In the genomic region with DNA sequence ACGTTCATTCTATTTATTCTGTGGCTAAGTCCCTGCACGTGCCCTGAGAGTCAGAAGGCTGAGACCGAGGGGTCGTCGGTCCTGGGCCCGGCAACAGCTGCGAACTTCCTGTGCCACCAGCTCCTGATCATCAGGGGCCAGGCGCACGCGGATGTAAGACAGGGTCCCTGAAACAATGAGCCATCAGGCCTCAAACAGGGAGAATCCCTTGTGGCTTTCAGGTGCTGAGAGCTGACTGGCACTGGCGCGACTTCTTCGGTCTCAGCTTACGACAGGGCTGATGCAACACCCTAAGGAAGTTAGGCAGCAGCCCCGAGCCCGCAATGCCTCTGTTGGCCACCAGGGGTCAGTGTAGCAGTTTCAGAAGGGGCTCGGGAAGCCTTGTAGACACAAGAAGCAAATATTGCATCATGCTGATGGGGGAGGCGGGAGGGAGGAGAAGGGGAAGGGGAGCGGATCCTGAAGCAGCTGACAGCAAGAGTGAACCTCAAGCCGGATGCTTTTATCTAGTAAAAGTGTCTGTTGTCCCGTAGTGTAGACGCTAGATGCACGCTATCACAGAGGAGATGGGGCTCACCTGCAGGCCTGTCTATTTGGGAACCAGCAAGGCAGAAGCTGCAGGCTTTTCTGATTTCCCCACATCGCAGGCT, we compare ENCODE assay signal across 8 mouse cellular contexts. TPM values are rescaled to one million over a fixed set of nuclear protein-coding genes. Genes with fewer than 3 reads are reported as not detected.
DNase-seq lines count a peak whose midpoint lies in the region; ATAC-seq and TF ChIP-seq lines count a peak whose summit lies in the region.

No protein-coding gene starts in this region.

- peak overlapping the region; percentile 65; the same call in 1 of the 2 replicates for H3K4me3 ChIP-seq in G1E (ENCODE audit: low read depth, low read length)
- H3K4me3 ChIP-seq in forebrain, postnatal 0 days (ENCODE audit: low read depth, low read length): 0 out of 2 replicates have a peak overlapping the region, but pooled peaks have one; percentile 3
- peak overlapping the region; percentile 31 for H3K4me3 ChIP-seq in lung, embryonic 16.5 days (ENCODE audit: low read length)

- TF ChIP-seq CTCF in G1E (IDR thresholded peaks at IDR 0.05; ENCODE audit: low read depth, low read length): peak; percentile 98
- TF ChIP-seq CTCF in forebrain, postnatal 0 days (IDR thresholded peaks at IDR 0.05; ENCODE audit: low read depth): peak; percentile 100

- WGBS in forebrain, postnatal 0 days: 3% methylated on average over 24 of the region's 24 CpGs
- under 1% methylated on average over 24 of the region's 24 CpGs for WGBS in lung, embryonic 16.5 days

- H3K4me2 ChIP-seq in forebrain, postnatal 0 days (ENCODE audit: low read depth): peak overlapping the region; percentile 45
- H3K4me2 ChIP-seq in lung, embryonic 16.5 days (ENCODE audit: low read depth, low read length): peak overlapping the region; percentile 64

- H3K27me3 ChIP-seq in G1E (ENCODE audit: insufficient read depth, low read length): peaks cover 26% of the 10 kb centered on the region
- H3K27me3 ChIP-seq in forebrain, postnatal 0 days (ENCODE audit: insufficient read depth, low read length): no peaks in the 10 kb centered on the region
- peaks cover 2% of the 10 kb centered on the region; the same call in 1 of the 2 replicates for H3K27me3 ChIP-seq in lung, embryonic 16.5 days (ENCODE audit: control insufficient read depth, insufficient read depth, low read depth, low read length)

- H3K4me1 ChIP-seq in G1E (ENCODE audit: insufficient read depth, low read depth, low read length): peaks cover 54% of the 10 kb centered on the region
- no peaks in the 10 kb centered on the region for H3K4me1 ChIP-seq in forebrain, postnatal 0 days (ENCODE audit: insufficient read depth)
- peaks cover 12% of the 10 kb centered on the region for H3K4me1 ChIP-seq in lung, embryonic 16.5 days (replicated peaks; ENCODE audit: control insufficient read depth, insufficient read depth, low read length)

- ATAC-seq in G1E (ENCODE audit: extremely low read depth, insufficient number of reproducible peaks, low FRiP score, poor library complexity, severe bottlenecking): peak; percentile 85
- ATAC-seq in forebrain, postnatal 0 days: peak; percentile 93
- ATAC-seq in hematopoietic stem cell, adult 5-6 weeks (replicated peaks in 1 of 2; ENCODE audit: insufficient read depth in 1 of 2, low FRiP score in 2 of 2, low TSS enrichment in 1 of 2, low read depth in 1 of 2, poor library complexity in 2 of 2, severe bottlenecking in 2 of 2): peak; percentile 84 to 86
- peak; percentile 90 for ATAC-seq in lung, embryonic 16.5 days (ENCODE audit: low read depth)

- peak overlapping the region; percentile 41; the same call in 1 of the 2 replicates for H3K9ac ChIP-seq in forebrain, postnatal 0 days
- peak overlapping the region; percentile 58 for H3K9ac ChIP-seq in lung, embryonic 16.5 days (ENCODE audit: low read length)

- DNase-seq in G1E (ENCODE audit: low spot score): peak; percentile 72
- DNase-seq in cerebellum, adult 18-20 months: peak; percentile 97 to 98
- DNase-seq in forebrain, postnatal 0 days: peak; percentile 98
- peak; percentile 97 for DNase-seq in layer of hippocampus, adult 9-10 months (ENCODE audit: low spot score)
- DNase-seq in ovary, postnatal 10 days (ENCODE audit: low spot score): peak; percentile 98
- peak; percentile 95 to 99 for DNase-seq in thymus, postnatal 10 days (ENCODE audit: low spot score in 2 of 2)

- no peaks in the 10 kb centered on the region for H3K9me3 ChIP-seq in G1E (replicated peaks)
- no peaks in the 10 kb centered on the region for H3K9me3 ChIP-seq in forebrain, postnatal 0 days (ENCODE audit: low read length)
- H3K9me3 ChIP-seq in lung, embryonic 16.5 days (ENCODE audit: control insufficient read depth, low read length): no peaks in the 10 kb centered on the region

- H3K36me3 ChIP-seq in G1E (replicated peaks): no peaks in the 10 kb centered on the region
- no peaks in the 10 kb centered on the region for H3K36me3 ChIP-seq in forebrain, postnatal 0 days (ENCODE audit: insufficient read depth)
- no peaks in the 10 kb centered on the region for H3K36me3 ChIP-seq in lung, embryonic 16.5 days (ENCODE audit: control insufficient read depth, insufficient read depth, low read length)

- peak overlapping the region; percentile 55 for H3K27ac ChIP-seq in forebrain, postnatal 0 days (ENCODE audit: low read depth, low read length)
- no peak overlapping the region for H3K27ac ChIP-seq in lung, embryonic 16.5 days (ENCODE audit: low read length)

RNA-seq across cellular contexts. Expression of gene Klhdc4, which starts 21.6 kb away (rescaled TPM):
- total RNA-seq in G1E (2014; fragmentation: Nextera tagmentation): 9.1 and 12.3 TPM in 2 replicates
- 15.4 and 15.9 TPM in 2 replicates for total RNA-seq in G1E (2017)
- polyA plus RNA-seq in G1E (2012): 44.5 and 47.8 TPM in 2 replicates
- total RNA-seq in forebrain, postnatal 0 days (2014; rRNA removed): 46.1 and 51.4 TPM in 2 replicates
- 40.1 and 40.3 TPM in 2 replicates for polyA plus RNA-seq in forebrain, postnatal 0 days (2015; fragmentation: Nextera tagmentation; extraction: Ambion mirVana)
- total RNA-seq in hematopoietic stem cell, adult 5-6 weeks (2017): 25.7 and 32.3 TPM in 2 replicates
- polyA plus RNA-seq in lung, embryonic 16.5 days (2015; fragmentation: Nextera tagmentation; extraction: Ambion mirVana): 33.2 and 34.6 TPM in 2 replicates

RNA-seq across cellular contexts. Expression of gene Slc7a5, which starts 56.5 kb away (rescaled TPM):
- total RNA-seq in G1E (2014; fragmentation: Nextera tagmentation) (88.8 and 141 TPM in 2 replicates), G1E (2017) (32.5 and 32.6 TPM in 2 replicates)
- 92.9 and 127 TPM in 2 replicates for polyA plus RNA-seq in G1E (2012)
- total RNA-seq in forebrain, postnatal 0 days (2014; rRNA removed): 58.1 and 99.4 TPM in 2 replicates
- 64.7 and 67.9 TPM in 2 replicates for polyA plus RNA-seq in forebrain, postnatal 0 days (2015; fragmentation: Nextera tagmentation; extraction: Ambion mirVana)
- 15.9 and 18.2 TPM in 2 replicates for total RNA-seq in hematopoietic stem cell, adult 5-6 weeks (2017)
- 10.4 and 10.7 TPM in 2 replicates for polyA plus RNA-seq in lung, embryonic 16.5 days (2015; fragmentation: Nextera tagmentation; extraction: Ambion mirVana)

Comparison
In these comparisons a context has a peak if more than half of its experiments do, and no peak if none do; other contexts are left out.
1. H3K4me3 ChIP-seq: peak in every context shown above with its lines; median percentile 65 in G1E; 31 in lung, embryonic 16.5 days; 3 in forebrain, postnatal 0 days.